Comparison of ENCODE assay signal across 8 mouse cellular contexts in the genomic region with DNA sequence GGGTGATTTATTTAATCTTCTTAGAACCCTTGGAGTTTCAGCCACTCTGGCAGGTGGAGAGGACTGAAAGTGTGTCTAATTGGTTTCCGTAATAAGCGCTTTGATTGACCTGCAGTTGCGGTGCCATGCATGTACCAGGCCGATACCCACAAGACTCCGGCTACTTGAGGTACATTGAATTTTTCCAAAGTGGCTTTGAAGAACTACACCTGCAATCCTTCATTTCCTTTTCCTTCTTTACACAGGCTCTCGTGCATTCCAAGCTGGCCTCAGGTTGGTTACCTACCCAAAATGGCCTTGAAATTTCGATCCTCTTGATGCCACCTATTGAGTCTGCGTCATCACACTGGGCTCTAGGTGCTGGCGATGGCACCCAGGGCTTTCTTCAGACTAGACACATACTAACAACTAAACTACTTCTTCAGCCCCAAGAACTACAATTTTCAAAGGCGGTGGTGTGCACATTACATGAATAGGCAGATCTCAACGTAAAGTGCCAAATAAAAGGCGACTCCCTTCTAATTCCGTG. TPM values are rescaled to one million over a fixed set of nuclear protein-coding genes. Genes with fewer than 3 reads are reported as not detected.
DNase-seq lines count a peak whose midpoint lies in the region; ATAC-seq and TF ChIP-seq lines count a peak whose summit lies in the region.

No protein-coding gene starts in this region.

- TF ChIP-seq EP300 in heart, adult 2 months (IDR thresholded peaks at IDR 0.05; ENCODE audit: insufficient read depth, low read depth, low read length): no peak
- no peak for TF ChIP-seq EP300 in ES-Bruce4 (IDR thresholded peaks at IDR 0.05; ENCODE audit: insufficient read depth, low read depth, low read length)
- TF ChIP-seq EP300 in heart, postnatal 0 days (IDR thresholded peaks at IDR 0.05; ENCODE audit: low read depth): no peak
- TF ChIP-seq EP300 in stomach, postnatal 0 days (optimal IDR thresholded peaks at IDR 0.05): no peak

- peak overlapping the region; percentile 90 for H3K4me3 ChIP-seq in heart, adult 2 months
- H3K4me3 ChIP-seq in ES-Bruce4 (ENCODE audit: low read depth, low read length): peak overlapping the region; percentile 80
- H3K4me3 ChIP-seq in heart, postnatal 0 days (ENCODE audit: low read depth, low read length): peak overlapping the region; percentile 85
- H3K4me3 ChIP-seq in lung, embryonic 15.5 days: peak overlapping the region; percentile 98
- peak overlapping the region; percentile 86 for H3K4me3 ChIP-seq in stomach, postnatal 0 days (ENCODE audit: low read depth, low read length)

- H3K9me3 ChIP-seq in ES-Bruce4 (replicated peaks; ENCODE audit: control insufficient read depth, insufficient read depth, low read length, poor library complexity, severe bottlenecking): no peaks in the 10 kb centered on the region
- H3K9me3 ChIP-seq in heart, postnatal 0 days (replicated peaks; ENCODE audit: control insufficient read depth, low read length): no peaks in the 10 kb centered on the region
- H3K9me3 ChIP-seq in lung, embryonic 15.5 days: no peaks in the 10 kb centered on the region
- no peaks in the 10 kb centered on the region for H3K9me3 ChIP-seq in stomach, postnatal 0 days (ENCODE audit: control insufficient read depth, low read length)

- DNase-seq in heart, adult 2 months: no peak
- DNase-seq in heart, postnatal 4 days: no peak
- DNase-seq in heart, postnatal 0 days (ENCODE audit: low spot score): no peak
- no peak for DNase-seq in stomach, postnatal 0 days (ENCODE audit: low spot score)
- no peak for DNase-seq in urinary bladder, postnatal 36 days (ENCODE audit: low spot score in 2 of 2)
- no peak for DNase-seq in cerebellum, postnatal 10 days

- H3K9ac ChIP-seq in heart, adult 2 months (ENCODE audit: low read depth, low read length): peak overlapping the region; percentile 99
- H3K9ac ChIP-seq in ES-Bruce4 (ENCODE audit: low read depth, poor library complexity, severe bottlenecking): peak overlapping the region; percentile 85
- peak overlapping the region; percentile 95 for H3K9ac ChIP-seq in heart, postnatal 0 days (replicated peaks; ENCODE audit: low read depth, low read length)
- peak overlapping the region; percentile 99 for H3K9ac ChIP-seq in lung, embryonic 15.5 days
- H3K9ac ChIP-seq in stomach, postnatal 0 days (ENCODE audit: low read length): peak overlapping the region; percentile 99

- H3K27ac ChIP-seq in heart, adult 2 months: peak overlapping the region; percentile 99
- H3K27ac ChIP-seq in ES-Bruce4 (ENCODE audit: insufficient read depth, low read length): peak overlapping the region; percentile 21; the same call in 1 of the 2 replicates
- H3K27ac ChIP-seq in heart, postnatal 0 days (ENCODE audit: low read depth): peak overlapping the region; percentile 100
- H3K27ac ChIP-seq in lung, embryonic 15.5 days: peak overlapping the region; percentile 100
- peak overlapping the region; percentile 100 for H3K27ac ChIP-seq in stomach, postnatal 0 days (replicated peaks)

- peaks cover 13% of the 10 kb centered on the region for H3K4me1 ChIP-seq in heart, adult 2 months (ENCODE audit: control insufficient read depth, insufficient read depth, low read length)
- peaks cover 2% of the 10 kb centered on the region for H3K4me1 ChIP-seq in ES-Bruce4 (ENCODE audit: control insufficient read depth, insufficient read depth, low read length)
- H3K4me1 ChIP-seq in heart, postnatal 0 days (ENCODE audit: control insufficient read depth, insufficient read depth): peaks cover 15% of the 10 kb centered on the region
- H3K4me1 ChIP-seq in lung, embryonic 15.5 days: peaks cover 28% of the 10 kb centered on the region
- no peaks in the 10 kb centered on the region; the same call in 1 of the 2 replicates for H3K4me1 ChIP-seq in stomach, postnatal 0 days (replicated peaks; ENCODE audit: control insufficient read depth, insufficient read depth)

- TF ChIP-seq POLR2A in heart, adult 2 months (IDR thresholded peaks at IDR 0.05; ENCODE audit: insufficient read depth, low read depth, low read length): no peak
- TF ChIP-seq POLR2A in ES-Bruce4 (IDR thresholded peaks at IDR 0.05; ENCODE audit: insufficient read depth, low read length): no peak

- no peak for TF ChIP-seq CTCF in heart, adult 2 months (IDR thresholded peaks at IDR 0.05)
- TF ChIP-seq CTCF in ES-Bruce4 (IDR thresholded peaks at IDR 0.05; ENCODE audit: low read depth, low read length): no peak
- TF ChIP-seq CTCF in heart, postnatal 0 days (IDR thresholded peaks at IDR 0.05; ENCODE audit: low read depth): 0 out of 2 replicates have a peak, but pooled peaks have one; percentile 0
- no peak for TF ChIP-seq CTCF in stomach, postnatal 0 days (IDR thresholded peaks at IDR 0.05; ENCODE audit: low read depth)

- intact Hi-C loops in heart, adult 2 months (cut with DNase I): loop anchor here (5.0 kb wide), 1 partner anchor 212 kb away; no protein-coding TSS in a partner anchor

- peak overlapping the region; percentile 83 for H3K4me2 ChIP-seq in heart, postnatal 0 days (ENCODE audit: low read depth, low read length)
- peak overlapping the region; percentile 77 for H3K4me2 ChIP-seq in lung, embryonic 15.5 days
- peak overlapping the region; percentile 69 for H3K4me2 ChIP-seq in stomach, postnatal 0 days (replicated peaks; ENCODE audit: low read depth)

- WGBS in heart, adult 2 months: 51% methylated on average over 13 of the region's 13 CpGs
- WGBS in heart, postnatal 0 days: 47% methylated on average over 13 of the region's 13 CpGs
- 35% methylated on average over 13 of the region's 13 CpGs for WGBS in lung, embryonic 15.5 days
- WGBS in stomach, postnatal 0 days: 43% methylated on average over 13 of the region's 13 CpGs

- no peak for ATAC-seq in heart, postnatal 0 days (ENCODE audit: insufficient read depth, low read depth)
- ATAC-seq in lung, embryonic 15.5 days (ENCODE audit: borderline replicate concordance, extremely low read depth, low FRiP score, low TSS enrichment): no peak
- no peak for ATAC-seq in stomach, postnatal 0 days (ENCODE audit: low FRiP score, low TSS enrichment)

- no peaks in the 10 kb centered on the region for H3K27me3 ChIP-seq in heart, adult 2 months (ENCODE audit: control insufficient read depth, insufficient read depth, low read length)
- H3K27me3 ChIP-seq in ES-Bruce4 (ENCODE audit: control insufficient read depth, insufficient read depth, low read length, poor library complexity, severe bottlenecking): no peaks in the 10 kb centered on the region
- H3K27me3 ChIP-seq in heart, postnatal 0 days (ENCODE audit: control insufficient read depth, insufficient read depth, low read length): no peaks in the 10 kb centered on the region
- no peaks in the 10 kb centered on the region for H3K27me3 ChIP-seq in lung, embryonic 15.5 days
- no peaks in the 10 kb centered on the region for H3K27me3 ChIP-seq in stomach, postnatal 0 days (ENCODE audit: control insufficient read depth, insufficient read depth, low read length)

- H3K79me2 ChIP-seq in heart, adult 2 months (replicated peaks; ENCODE audit: control insufficient read depth, insufficient read depth, low read length): peaks cover 7% of the 10 kb centered on the region

- H3K36me3 ChIP-seq in heart, adult 2 months (ENCODE audit: control insufficient read depth, insufficient read depth, low read length): peaks cover 13% of the 10 kb centered on the region
- H3K36me3 ChIP-seq in ES-Bruce4 (ENCODE audit: control insufficient read depth, insufficient read depth, low read length, poor library complexity, severe bottlenecking): no peaks in the 10 kb centered on the region
- H3K36me3 ChIP-seq in heart, postnatal 0 days (replicated peaks; ENCODE audit: control insufficient read depth, insufficient read depth, low read length): 0 out of 2 replicates have a peak, but pooled peaks cover 4% of the 10 kb centered on the region
- no peaks in the 10 kb centered on the region for H3K36me3 ChIP-seq in lung, embryonic 15.5 days
- no peaks in the 10 kb centered on the region for H3K36me3 ChIP-seq in stomach, postnatal 0 days (ENCODE audit: control insufficient read depth, insufficient read depth, low read length)

RNA-seq across cellular contexts. Expression of gene Hp1bp3, which starts 0.4 kb away (rescaled TPM):
- 10 to 100 TPM; 74.7 to 85.0 TPM for total RNA-seq in heart, adult 2 months (2021)
- 48.0 and 83.9 TPM in 2 replicates for polyA plus RNA-seq in heart, adult 2 months (2012; rRNA removed)
- total RNA-seq in heart, postnatal 4 days (2021): 100 to 1,000 TPM in 1 of 2 experiments, 10 to 100 TPM in 1; 93.7 to 102 TPM
- 53.6 and 59.9 TPM in 2 replicates for polyA plus RNA-seq in ES-Bruce4 (2011; ENCODE audit: insufficient read depth, insufficient read length, low read depth, missing spikeins)
- total RNA-seq in heart, postnatal 0 days (2014; rRNA removed; ENCODE audit: low replicate concordance): 62.4 and 97.0 TPM in 2 replicates
- 78.1 and 80.9 TPM in 2 replicates for polyA plus RNA-seq in heart, postnatal 0 days (2015; fragmentation: Nextera tagmentation; extraction: Ambion mirVana)
- 143 and 149 TPM in 2 replicates for polyA plus RNA-seq in lung, embryonic 15.5 days (2015; fragmentation: Nextera tagmentation; extraction: Ambion mirVana)
- polyA plus RNA-seq in stomach, postnatal 0 days (2015; fragmentation: Nextera tagmentation; extraction: Ambion mirVana): 74.7 and 75.4 TPM in 2 replicates

RNA-seq across cellular contexts. Expression of gene Sh2d5, which starts 34.5 kb away (rescaled TPM):
- not detected for total RNA-seq in heart, adult 2 months (2021)
- 0.16 and 0.20 TPM in 2 replicates for polyA plus RNA-seq in heart, adult 2 months (2012; rRNA removed)
- total RNA-seq in heart, postnatal 4 days (2021): under 1 TPM; 0.29 to 0.36 TPM
- polyA plus RNA-seq in ES-Bruce4 (2011; ENCODE audit: insufficient read depth, insufficient read length, low read depth, missing spikeins): 3.2 and 4.7 TPM in 2 replicates
- total RNA-seq in heart, postnatal 0 days (2014; rRNA removed; ENCODE audit: low replicate concordance): 1.4 TPM in 1 of 2 replicates, not detected in the other
- 0.07 and 0.18 TPM in 2 replicates for polyA plus RNA-seq in heart, postnatal 0 days (2015; fragmentation: Nextera tagmentation; extraction: Ambion mirVana)
- 0.27 and 0.35 TPM in 2 replicates for polyA plus RNA-seq in lung, embryonic 15.5 days (2015; fragmentation: Nextera tagmentation; extraction: Ambion mirVana)
- 0.19 and 0.25 TPM in 2 replicates for polyA plus RNA-seq in stomach, postnatal 0 days (2015; fragmentation: Nextera tagmentation; extraction: Ambion mirVana)

RNA-seq across cellular contexts. Expression of gene Kif17, which starts 34.5 kb away (rescaled TPM):
- under 1 TPM in 1 of 2 experiments, not detected in 1; 0.18 TPM for total RNA-seq in heart, adult 2 months (2021)
- 0.29 and 0.55 TPM in 2 replicates for polyA plus RNA-seq in heart, adult 2 months (2012; rRNA removed)
- under 1 TPM; 0.14 to 0.23 TPM for total RNA-seq in heart, postnatal 4 days (2021)
- 0.66 and 0.81 TPM in 2 replicates for polyA plus RNA-seq in ES-Bruce4 (2011; ENCODE audit: insufficient read depth, insufficient read length, low read depth, missing spikeins)
- 0.08 and 0.11 TPM in 2 replicates for total RNA-seq in heart, postnatal 0 days (2014; rRNA removed; ENCODE audit: low replicate concordance)
- 0.11 and 0.14 TPM in 2 replicates for polyA plus RNA-seq in heart, postnatal 0 days (2015; fragmentation: Nextera tagmentation; extraction: Ambion mirVana)
- 3.0 and 3.9 TPM in 2 replicates for polyA plus RNA-seq in lung, embryonic 15.5 days (2015; fragmentation: Nextera tagmentation; extraction: Ambion mirVana)
- polyA plus RNA-seq in stomach, postnatal 0 days (2015; fragmentation: Nextera tagmentation; extraction: Ambion mirVana): 0.21 and 0.39 TPM in 2 replicates

Comparison
In these comparisons a context has a peak if more than half of its experiments do, and no peak if none do; other contexts are left out.
1. H3K27ac ChIP-seq: peak in every context shown above with its lines; median percentile 100 in heart, postnatal 0 days; 100 in lung, embryonic 15.5 days; 100 in stomach, postnatal 0 days; 99 in heart, adult 2 months; 21 in ES-Bruce4.